Mouse (Mus musculus): ENCODE measurements around the gene Gm14403. TPM values are rescaled to one million over a fixed set of nuclear protein-coding genes. Genes with fewer than 3 reads are reported as not detected.
"Not testable (repeated sequence)": the region's sequence is repeated elsewhere in the genome, so short reads cannot be mapped to it uniquely, and the experiment has no call there.

Gene Gm14403
- polyA plus RNA-seq, 1 experiment from 2014 or later: 8.1 TPM

- not testable (repeated sequence) for ATAC-seq (replicated peaks; ENCODE audit: insufficient number of reproducible peaks, low FRiP score, low TSS enrichment); H3K4me1 ChIP-seq (ENCODE audit: control insufficient read depth, insufficient read depth, low read length); H3K4me2 ChIP-seq; H3K36me3 ChIP-seq (ENCODE audit: control insufficient read depth, insufficient read depth, low read length); H3K9ac ChIP-seq (ENCODE audit: low read depth, low read length); H3K4me3 ChIP-seq (ENCODE audit: low read depth, low read length); H3K9me3 ChIP-seq (replicated peaks; ENCODE audit: control insufficient read depth, low read length); H3K27ac ChIP-seq (ENCODE audit: low read depth, low read length); H3K27me3 ChIP-seq (ENCODE audit: control insufficient read depth, insufficient read depth, low read length)
- 79% methylated on average over 3 of the region's 3 CpGs for WGBS (ENCODE audit: insufficient replicate concordance)
These were observed 14.0 kb downstream of the Gm14403 start for GRCm38 (mm10) chr2:177511972-177512371.

GRCm38 (mm10) chr2:177513991-177514479 lies 16.0 kb downstream of the Gm14403 start:
- ATAC-seq (replicated peaks; ENCODE audit: insufficient number of reproducible peaks, low FRiP score, low TSS enrichment); H3K27ac ChIP-seq (ENCODE audit: low read depth, low read length); H3K4me2 ChIP-seq; H3K27me3 ChIP-seq (ENCODE audit: control insufficient read depth, insufficient read depth, low read length); H3K9me3 ChIP-seq (replicated peaks; ENCODE audit: control insufficient read depth, low read length); H3K4me3 ChIP-seq (ENCODE audit: low read depth, low read length); H3K36me3 ChIP-seq (ENCODE audit: control insufficient read depth, insufficient read depth, low read length); H3K9ac ChIP-seq (ENCODE audit: low read depth, low read length); H3K4me1 ChIP-seq (ENCODE audit: control insufficient read depth, insufficient read depth, low read length): not testable (repeated sequence)
- 78% methylated on average over 4 of the region's 4 CpGs for WGBS (ENCODE audit: insufficient replicate concordance)

- not testable (repeated sequence) for H3K27me3 ChIP-seq (ENCODE audit: control insufficient read depth, insufficient read depth, low read length); H3K9me3 ChIP-seq (replicated peaks; ENCODE audit: control insufficient read depth, low read length); H3K9ac ChIP-seq (ENCODE audit: low read depth, low read length); H3K4me3 ChIP-seq (ENCODE audit: low read depth, low read length); H3K4me2 ChIP-seq; ATAC-seq (replicated peaks; ENCODE audit: insufficient number of reproducible peaks, low FRiP score, low TSS enrichment); H3K27ac ChIP-seq (ENCODE audit: low read depth, low read length); H3K36me3 ChIP-seq (ENCODE audit: control insufficient read depth, insufficient read depth, low read length); H3K4me1 ChIP-seq (ENCODE audit: control insufficient read depth, insufficient read depth, low read length)
- 84% methylated on average over 9 of the region's 9 CpGs for WGBS (ENCODE audit: insufficient replicate concordance)
These were observed 19.7 kb downstream of the Gm14403 start for GRCm38 (mm10) chr2:177517746-177518145.

DNA sequence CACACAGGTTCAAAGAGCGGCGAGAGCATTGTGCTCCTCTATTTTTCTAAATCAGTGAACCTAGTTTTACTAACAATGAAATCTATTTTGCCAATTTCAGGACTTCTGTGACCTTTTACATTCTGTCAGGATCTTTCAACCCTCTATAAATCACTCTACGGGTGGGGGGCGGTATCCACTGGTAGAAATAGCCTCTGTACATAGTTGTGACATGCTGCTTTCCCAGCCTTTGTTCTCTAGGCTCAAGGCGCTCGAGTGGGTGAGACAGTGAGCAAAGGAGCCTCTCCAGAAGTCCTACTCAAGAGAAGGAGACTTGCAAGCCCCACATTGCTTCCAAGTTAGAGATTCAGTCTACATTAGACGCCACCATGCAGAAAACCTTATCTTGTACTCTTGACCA lies 20.3 kb downstream of the Gm14403 start:
- not testable (repeated sequence) for H3K9me3 ChIP-seq (replicated peaks; ENCODE audit: control insufficient read depth, low read length); H3K27ac ChIP-seq (ENCODE audit: low read depth, low read length); H3K4me3 ChIP-seq (ENCODE audit: low read depth, low read length); H3K9ac ChIP-seq (ENCODE audit: low read depth, low read length); H3K27me3 ChIP-seq (ENCODE audit: control insufficient read depth, insufficient read depth, low read length); H3K4me1 ChIP-seq (ENCODE audit: control insufficient read depth, insufficient read depth, low read length); ATAC-seq (replicated peaks; ENCODE audit: insufficient number of reproducible peaks, low FRiP score, low TSS enrichment); H3K36me3 ChIP-seq (ENCODE audit: control insufficient read depth, insufficient read depth, low read length); H3K4me2 ChIP-seq
- WGBS (ENCODE audit: insufficient replicate concordance): 82% methylated on average over 7 of the region's 7 CpGs

GRCm38 (mm10) chr2:177518960-177519359 lies 20.9 kb downstream of the Gm14403 start:
- H3K9ac ChIP-seq (ENCODE audit: low read depth, low read length); H3K4me3 ChIP-seq (ENCODE audit: low read depth, low read length); ATAC-seq (replicated peaks; ENCODE audit: insufficient number of reproducible peaks, low FRiP score, low TSS enrichment); H3K27ac ChIP-seq (ENCODE audit: low read depth, low read length); H3K36me3 ChIP-seq (ENCODE audit: control insufficient read depth, insufficient read depth, low read length); H3K9me3 ChIP-seq (replicated peaks; ENCODE audit: control insufficient read depth, low read length); H3K27me3 ChIP-seq (ENCODE audit: control insufficient read depth, insufficient read depth, low read length); H3K4me1 ChIP-seq (ENCODE audit: control insufficient read depth, insufficient read depth, low read length); H3K4me2 ChIP-seq: not testable (repeated sequence)
- 60% methylated on average over 1 of the region's 1 CpGs for WGBS (ENCODE audit: insufficient replicate concordance)

GRCm38 (mm10) chr2:177520035-177520434 lies 22.0 kb downstream of the Gm14403 start:
- Histone ChIP-seq H3K4me3 (ENCODE audit: low read depth, low read length) (no peak overlapping the region), H3K27me3 (ENCODE audit: control insufficient read depth, insufficient read depth, low read length) (no peaks in the 10 kb centered on the region), H3K4me2 (no peak overlapping the region), H3K36me3 (ENCODE audit: control insufficient read depth, insufficient read depth, low read length) (no peaks in the 10 kb centered on the region), H3K9me3 (replicated peaks; ENCODE audit: control insufficient read depth, low read length) (0 out of 2 replicates have a peak, but pooled peaks cover 5% of the 10 kb centered on the region), H3K4me1 (ENCODE audit: control insufficient read depth, insufficient read depth, low read length) (no peaks in the 10 kb centered on the region), H3K27ac (ENCODE audit: low read depth, low read length) (no peak overlapping the region), H3K9ac (ENCODE audit: low read depth, low read length) (no peak overlapping the region)
- no peak for ATAC-seq (replicated peaks; ENCODE audit: insufficient number of reproducible peaks, low FRiP score, low TSS enrichment)
- WGBS (ENCODE audit: insufficient replicate concordance): 75% methylated on average over 8 of the region's 8 CpGs

- no peaks in the 10 kb centered on the region for H3K36me3 ChIP-seq (ENCODE audit: control insufficient read depth, insufficient read depth, low read length)
These were observed 25.0 kb downstream of the Gm14403 start for GRCm38 (mm10) chr2:177523061-177523460.

DNA sequence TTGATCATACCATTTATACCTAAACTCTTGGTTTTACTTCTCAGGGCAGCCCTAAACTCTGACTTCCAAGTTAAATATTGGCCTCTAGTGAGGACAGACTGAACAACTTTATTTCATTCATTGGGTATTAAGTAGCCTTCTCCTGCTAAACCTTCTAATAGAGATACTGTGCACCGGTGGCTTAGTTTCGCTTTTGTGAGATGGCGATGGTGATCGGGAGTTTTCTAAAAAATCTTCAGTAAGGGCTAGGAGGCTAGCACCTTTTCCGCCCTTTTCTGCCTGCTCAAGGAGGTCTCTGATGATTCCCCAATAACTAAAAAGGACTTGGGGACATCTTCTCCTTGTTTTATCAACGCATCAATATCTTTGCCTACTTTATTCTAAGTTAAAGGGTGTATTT lies 25.7 kb downstream of the Gm14403 start:
- not testable (repeated sequence) for H3K36me3 ChIP-seq (ENCODE audit: control insufficient read depth, insufficient read depth, low read length); H3K4me3 ChIP-seq (ENCODE audit: low read depth, low read length); H3K27ac ChIP-seq (ENCODE audit: low read depth, low read length); ATAC-seq (replicated peaks; ENCODE audit: insufficient number of reproducible peaks, low FRiP score, low TSS enrichment); H3K9ac ChIP-seq (ENCODE audit: low read depth, low read length); H3K4me1 ChIP-seq (ENCODE audit: control insufficient read depth, insufficient read depth, low read length); H3K27me3 ChIP-seq (ENCODE audit: control insufficient read depth, insufficient read depth, low read length); H3K4me2 ChIP-seq; H3K9me3 ChIP-seq (replicated peaks; ENCODE audit: control insufficient read depth, low read length)
- WGBS (ENCODE audit: insufficient replicate concordance): 80% methylated on average over 6 of the region's 6 CpGs

More at GRCm38 (mm10) chr2:177523061-177523460, 25.0 kb downstream of the Gm14403 start:
- no peak for ATAC-seq (replicated peaks; ENCODE audit: insufficient number of reproducible peaks, low FRiP score, low TSS enrichment)
- Histone ChIP-seq H3K9ac (ENCODE audit: low read depth, low read length) (no peak overlapping the region), H3K4me2 (no peak overlapping the region), H3K4me3 (ENCODE audit: low read depth, low read length) (no peak overlapping the region), H3K27me3 (ENCODE audit: control insufficient read depth, insufficient read depth, low read length) (no peaks in the 10 kb centered on the region), H3K27ac (ENCODE audit: low read depth, low read length) (no peak overlapping the region), H3K9me3 (replicated peaks; ENCODE audit: control insufficient read depth, low read length) (0 out of 2 replicates have a peak, but pooled peaks cover 3% of the 10 kb centered on the region), H3K4me1 (ENCODE audit: control insufficient read depth, insufficient read depth, low read length) (no peaks in the 10 kb centered on the region)
- WGBS (ENCODE audit: insufficient replicate concordance): 88% methylated on average over 20 of the region's 20 CpGs

DNA sequence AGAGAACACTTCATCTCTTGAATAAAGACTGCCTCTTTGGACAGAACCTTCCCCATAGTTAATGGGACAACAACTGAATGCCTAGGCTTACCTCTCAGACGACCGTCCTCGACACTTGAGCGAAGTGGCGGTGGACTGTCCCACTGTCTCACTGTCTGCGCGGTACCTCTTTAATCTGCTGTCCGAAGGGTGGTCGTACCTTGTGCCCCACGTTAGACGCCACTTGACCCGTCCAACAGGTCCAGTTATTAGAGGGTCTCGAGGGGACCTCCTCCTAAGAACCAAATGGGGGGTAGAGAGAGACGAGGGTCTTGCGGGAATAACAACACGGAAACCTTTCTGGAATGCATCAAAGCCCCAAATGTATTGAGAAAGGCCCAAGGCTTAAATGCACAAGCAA lies 26.2 kb downstream of the Gm14403 start:
- not testable (repeated sequence) for H3K27me3 ChIP-seq (ENCODE audit: control insufficient read depth, insufficient read depth, low read length); H3K4me1 ChIP-seq (ENCODE audit: control insufficient read depth, insufficient read depth, low read length); H3K9me3 ChIP-seq (replicated peaks; ENCODE audit: control insufficient read depth, low read length); H3K9ac ChIP-seq (ENCODE audit: low read depth, low read length); H3K4me3 ChIP-seq (ENCODE audit: low read depth, low read length); H3K36me3 ChIP-seq (ENCODE audit: control insufficient read depth, insufficient read depth, low read length); H3K27ac ChIP-seq (ENCODE audit: low read depth, low read length); ATAC-seq (replicated peaks; ENCODE audit: insufficient number of reproducible peaks, low FRiP score, low TSS enrichment); H3K4me2 ChIP-seq
- 86% methylated on average over 16 of the region's 16 CpGs for WGBS (ENCODE audit: insufficient replicate concordance)

All from heart, embryonic 11.5 days (tissue).